Mouse (Mus musculus) forebrain, embryonic 11.5 days (tissue): ENCODE measurements around the gene Apobr. TPM values are rescaled to one million over a fixed set of nuclear protein-coding genes. Genes with fewer than 3 reads are reported as not detected.

Source experiments
- ATAC-seq: fragments of 200-750 bp; cut with Nextera tagmentation; replicated peaks from 2 replicates; pipeline ENCODE4 v1.8.0; 2017; ENCODE audit warnings: moderate TSS enrichment; ENCODE audit not compliant: low FRiP score
- DNase-seq: peaks from one replicate; pipeline ENCODE4 v3.0.0-alpha.2; 2017; ENCODE audit warnings: low spot score
- H3K27ac ChIP-seq: fragments of 300-500 bp; sonication (generic); 2 replicates; pipeline ENCODE4 v1.5.1; 2014; ENCODE audit warnings: low read depth, low read length
- H3K27me3 ChIP-seq: fragments of 300-500 bp; sonication (generic); 2 replicates; pipeline ENCODE4 v1.6.1; 2014; ENCODE audit warnings: mild to moderate bottlenecking, low read length, mixed read lengths; ENCODE audit not compliant: control insufficient read depth, insufficient read depth
- H3K36me3 ChIP-seq: fragments of 300-500 bp; sonication (generic); 2 replicates; pipeline ENCODE4 v1.6.1; 2014; ENCODE audit warnings: mild to moderate bottlenecking, low read length, moderate library complexity, mixed read lengths; ENCODE audit not compliant: control insufficient read depth, insufficient read depth
- H3K4me1 ChIP-seq: fragments of 300-500 bp; sonication (generic); replicated peaks from 2 replicates; pipeline ENCODE4 v1.6.1; 2014; ENCODE audit warnings: low read length, mixed read lengths; ENCODE audit not compliant: control insufficient read depth, insufficient read depth
- H3K4me2 ChIP-seq: fragments of 300-500 bp; sonication (generic); 2 replicates; pipeline ENCODE4 v1.6.1; 2014; ENCODE audit warnings: low read depth, mild to moderate bottlenecking, low read length, moderate library complexity, mixed read lengths; ENCODE audit not compliant: severe bottlenecking
- H3K4me3 ChIP-seq: fragments of 300-500 bp; sonication (generic); 2 replicates; pipeline ENCODE4 v1.5.1; 2014; ENCODE audit warnings: low read depth, low read length
- H3K9ac ChIP-seq: fragments of 300-500 bp; sonication (generic); 2 replicates; pipeline ENCODE4 v1.6.1; 2014; ENCODE audit warnings: low read length
- H3K9me3 ChIP-seq: fragments of 300-500 bp; sonication (generic); 2 replicates; pipeline ENCODE4 v1.6.1; 2016; ENCODE audit warnings: low read length, mixed read lengths; ENCODE audit not compliant: control insufficient read depth
- WGBS: fragments of 180-500 bp; shearing (Covaris S2); extraction: QIAGEN DNeasy Blood & Tissue Kit; methylation state at CpG from one replicate; pipeline ENCODE4 v1.1.7; 2014; 5-methylcytosine and 5-hydroxymethylcytosine counted together
- polyA plus RNA-seq: library from polyadenylated mRNA; unstranded; fragments of >200 nt; fragmentation: Nextera tagmentation; extraction: Ambion mirVana; gene quantifications from 2 replicates; pipeline ENCODE4 v1.2.1, GENCODE M21; 2014

The Apobr gene
- polyA plus RNA-seq, 1 experiment from 2014 or later = 0.69 TPM

DNA sequence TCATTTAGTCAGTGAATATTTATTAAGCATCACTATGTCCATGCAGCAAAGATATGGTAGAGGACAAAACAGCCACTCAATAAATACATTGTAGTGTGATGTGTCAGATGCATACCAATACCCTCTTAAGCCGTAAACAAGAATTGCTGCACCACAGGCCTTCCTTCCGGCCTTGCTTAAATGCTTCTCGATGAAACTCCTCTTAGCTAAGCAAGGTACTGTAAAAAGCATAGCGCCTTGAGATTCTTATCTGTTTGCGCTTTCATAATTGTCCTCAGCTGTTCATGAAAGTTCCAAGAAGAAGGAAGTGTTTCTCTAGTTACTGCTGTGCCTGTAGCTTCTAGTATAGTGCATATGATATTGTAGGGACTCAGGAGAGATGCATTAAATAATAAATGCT, 21.9 kb downstream of the Apobr start:
- Histone ChIP-seq H3K36me3 (no peaks in the 10 kb centered on the region), H3K27me3 (no peaks in the 10 kb centered on the region), H3K9ac (no peak overlapping the region), H3K9me3 (no peaks in the 10 kb centered on the region), H3K4me3 (no peak overlapping the region), H3K4me2 (no peak overlapping the region), H3K4me1 (no peaks in the 10 kb centered on the region), H3K27ac (no peak overlapping the region)
- WGBS = 88% methylated on average over 5 of the region's 5 CpGs
- DNase-seq (no peak), ATAC-seq (no peak)

DNA sequence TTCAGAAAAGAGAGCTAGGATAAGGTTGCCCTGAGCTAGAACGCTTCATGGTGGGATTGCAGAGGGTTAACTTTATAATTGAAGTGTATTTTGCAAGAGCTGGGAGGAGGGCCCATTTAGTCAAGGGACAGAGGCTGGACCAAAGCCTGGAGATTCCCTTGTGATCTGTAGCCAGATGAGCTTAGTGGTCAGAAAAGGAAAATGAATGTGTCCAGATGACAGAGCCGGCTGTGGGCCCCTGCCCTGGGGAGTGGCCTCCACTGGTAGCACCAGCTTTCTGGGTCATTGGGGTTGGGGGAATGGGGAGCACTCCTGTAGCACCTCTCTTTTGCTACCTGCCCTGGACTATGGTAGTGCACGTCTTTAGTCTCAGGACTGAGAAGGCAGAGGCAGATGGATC, 22.3 kb downstream of the Apobr start:
- Histone ChIP-seq H3K27me3 (no peaks in the 10 kb centered on the region), H3K9ac (no peak overlapping the region), H3K27ac (no peak overlapping the region), H3K4me3 (no peak overlapping the region), H3K4me2 (no peak overlapping the region), H3K4me1 (no peaks in the 10 kb centered on the region), H3K9me3 (no peaks in the 10 kb centered on the region), H3K36me3 (no peaks in the 10 kb centered on the region)
- ATAC-seq = no peak
- no peak for DNase-seq
- WGBS = 84% methylated on average over 3 of the region's 3 CpGs

DNA sequence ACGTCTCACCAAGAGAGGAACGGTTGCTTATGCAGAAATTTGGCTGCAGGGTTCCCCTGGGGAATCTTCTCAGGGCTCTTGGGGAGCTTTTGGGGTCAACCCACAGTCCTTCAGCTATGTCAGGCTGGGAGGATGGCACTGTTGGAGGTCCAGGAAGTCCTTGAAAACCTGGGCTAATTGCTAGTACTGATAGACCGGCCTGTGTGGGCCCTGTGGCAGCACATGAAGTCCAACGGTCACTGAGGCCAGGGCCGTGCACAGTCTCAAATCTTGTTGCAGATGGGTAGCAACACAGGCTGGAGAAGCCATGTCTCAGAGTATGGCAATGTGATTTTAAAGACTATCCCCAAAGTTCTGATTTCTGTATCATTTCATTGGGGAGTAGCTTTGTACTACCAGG, 23.1 kb downstream of the Apobr start:
- no peaks in the 10 kb centered on the region for H3K9me3 ChIP-seq

DNA sequence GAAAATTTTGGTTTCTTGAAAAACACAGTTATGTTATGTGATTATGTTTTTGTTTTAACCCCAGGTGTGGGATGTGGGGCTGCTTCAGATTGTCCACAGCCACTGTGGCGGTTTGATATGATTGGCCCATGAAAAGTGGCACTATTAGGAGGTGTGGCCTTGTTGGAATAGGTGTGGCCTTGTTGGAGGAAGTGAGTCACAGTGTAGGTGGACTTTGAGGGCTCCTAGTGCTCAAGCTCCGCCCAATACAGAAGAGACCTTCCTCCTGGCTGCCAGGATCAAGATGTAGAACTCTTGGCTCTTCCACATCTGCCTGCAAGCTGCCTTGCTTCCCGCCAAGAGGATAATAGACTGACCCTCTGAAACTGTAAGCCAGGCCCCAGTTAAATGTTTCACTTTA, 28.0 kb downstream of the Apobr start:
- Histone ChIP-seq H3K4me1 (no peaks in the 10 kb centered on the region), H3K4me2 (no peak overlapping the region), H3K4me3 (no peak overlapping the region), H3K9ac (no peak overlapping the region), H3K9me3 (no peaks in the 10 kb centered on the region), H3K36me3 (no peaks in the 10 kb centered on the region), H3K27me3 (no peaks in the 10 kb centered on the region), H3K27ac (no peak overlapping the region)
- 81% methylated on average over 3 of the region's 3 CpGs for WGBS
- ATAC-seq (no peak), DNase-seq (no peak)

More for the DNA sequence above, 23.1 kb downstream of the Apobr start:
- Histone ChIP-seq H3K9ac (no peak overlapping the region), H3K27me3 (no peaks in the 10 kb centered on the region), H3K4me2 (no peak overlapping the region), H3K4me3 (no peak overlapping the region), H3K36me3 (no peaks in the 10 kb centered on the region), H3K4me1 (no peaks in the 10 kb centered on the region), H3K27ac (no peak overlapping the region)
- 77% methylated on average over 5 of the region's 5 CpGs for WGBS
- ATAC-seq = no peak
- DNase-seq = no peak

DNA sequence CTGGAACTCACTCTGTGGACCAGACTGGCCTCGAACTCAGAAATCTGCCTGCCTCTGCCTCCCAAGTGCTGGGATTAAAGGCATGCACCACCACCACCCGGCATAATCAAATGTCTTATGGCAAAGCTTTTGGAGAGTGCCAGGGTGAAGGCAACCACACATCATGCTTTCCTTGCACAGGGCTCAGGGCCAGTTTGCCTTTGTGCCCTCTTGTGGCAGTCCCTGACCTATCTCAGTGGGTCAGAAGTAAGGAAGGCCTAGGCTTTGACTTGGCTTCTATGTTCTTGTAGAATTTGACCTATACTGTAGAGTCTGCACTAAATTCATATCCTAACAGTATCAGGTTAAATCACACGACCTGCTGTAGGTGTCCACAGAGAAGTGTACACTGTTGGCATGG, 32.0 kb downstream of the Apobr start:
- Histone ChIP-seq H3K27ac (no peak overlapping the region), H3K4me1 (no peaks in the 10 kb centered on the region), H3K36me3 (no peaks in the 10 kb centered on the region), H3K27me3 (no peaks in the 10 kb centered on the region), H3K4me3 (no peak overlapping the region), H3K9ac (no peak overlapping the region), H3K9me3 (no peaks in the 10 kb centered on the region), H3K4me2 (no peak overlapping the region)
- ATAC-seq (no peak), DNase-seq (no peak)
- 76% methylated on average over 3 of the region's 3 CpGs for WGBS

DNA sequence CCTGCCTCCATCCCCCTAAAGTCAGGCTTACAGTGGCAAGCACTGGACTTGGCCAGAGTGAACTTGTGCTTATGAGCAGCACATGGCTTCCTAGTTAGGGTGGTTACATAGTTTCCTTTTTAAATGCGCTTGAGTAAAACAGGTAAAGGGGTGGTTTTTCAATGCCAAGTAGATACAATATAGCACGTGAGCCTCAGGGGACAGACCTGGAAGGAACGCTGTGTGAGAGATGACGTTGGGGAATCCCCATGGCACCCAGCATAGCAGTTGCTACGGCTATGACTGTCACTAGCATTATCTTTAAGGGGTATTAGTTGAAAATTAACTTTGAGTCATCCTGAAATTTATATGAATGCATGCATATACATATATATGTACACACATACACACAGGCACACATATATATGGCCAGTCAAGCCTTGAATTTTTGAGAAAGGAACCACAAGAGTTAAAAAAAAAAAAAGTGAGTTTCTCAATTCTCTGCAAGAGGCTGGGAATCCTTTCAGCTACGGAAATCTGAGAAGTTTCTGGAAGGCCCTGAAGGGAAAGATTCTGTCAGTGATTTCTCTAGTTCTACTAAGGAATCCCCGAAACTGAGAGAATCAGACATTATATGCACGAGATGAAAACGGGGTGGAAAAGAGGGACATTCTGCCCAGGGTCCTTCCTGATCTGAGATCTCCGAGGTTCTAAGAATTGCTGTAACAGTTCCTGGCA, 35.0 kb downstream of the Apobr start:
- no peak overlapping the region for H3K4me2 ChIP-seq
- H3K9me3 ChIP-seq = no peaks in the 10 kb centered on the region
- no peak overlapping the region for H3K9ac ChIP-seq
- no peak overlapping the region for H3K4me3 ChIP-seq
- H3K27me3 ChIP-seq = no peaks in the 10 kb centered on the region
- 81% methylated on average over 10 of the region's 10 CpGs for WGBS
- H3K36me3 ChIP-seq = no peaks in the 10 kb centered on the region
- no peak for DNase-seq
- ATAC-seq = no peak
- no peaks in the 10 kb centered on the region for H3K4me1 ChIP-seq
- H3K27ac ChIP-seq = no peak overlapping the region

DNA sequence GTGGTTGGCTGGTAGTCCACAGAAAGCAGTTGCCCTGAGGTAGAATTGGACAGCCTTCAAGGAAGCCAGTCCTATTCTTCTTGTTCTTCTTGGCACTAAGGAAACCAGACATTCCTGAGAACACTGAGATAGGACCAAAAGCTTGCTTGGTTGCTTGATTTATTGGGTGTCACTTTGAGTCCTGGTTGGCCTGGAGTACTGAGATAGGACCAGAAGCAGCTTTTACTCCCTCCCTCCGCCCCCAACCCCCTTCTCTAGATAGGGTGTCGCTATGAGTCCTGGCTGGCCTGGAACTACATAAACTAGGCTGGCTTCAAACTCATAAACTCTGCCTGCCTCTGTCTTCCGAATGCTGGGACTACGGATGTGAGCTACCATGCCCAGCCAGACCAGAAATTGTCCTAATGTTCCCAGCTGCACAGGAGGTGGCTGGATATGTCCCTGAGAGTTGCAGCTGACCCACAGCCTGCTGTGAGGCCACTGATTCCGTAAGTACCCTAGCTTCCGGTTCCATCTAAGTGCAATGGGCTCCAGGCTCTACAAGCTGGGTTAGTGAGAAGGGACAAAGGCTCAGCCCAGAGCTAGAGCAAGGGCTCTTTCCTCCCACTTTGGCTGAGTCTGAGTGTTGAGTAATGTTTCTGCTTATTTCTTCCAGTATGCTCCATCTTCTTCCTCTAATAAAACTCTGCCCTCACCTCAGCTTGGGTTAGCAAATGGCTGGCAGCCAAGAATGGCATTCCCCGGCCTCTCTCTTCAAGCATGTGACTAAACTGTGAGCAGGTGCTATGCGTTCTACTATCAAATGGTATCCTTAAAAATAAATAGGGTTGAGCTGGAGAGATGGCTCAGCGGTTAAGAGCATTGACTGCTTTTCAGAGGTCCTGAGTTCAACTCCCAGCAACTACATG, 37.0 kb downstream of the Apobr start:
- Histone ChIP-seq H3K27me3 (no peaks in the 10 kb centered on the region), H3K9me3 (no peaks in the 10 kb centered on the region), H3K27ac (no peak overlapping the region; the same call in 1 of the 2 replicates), H3K4me1 (no peaks in the 10 kb centered on the region), H3K4me3 (no peak overlapping the region), H3K4me2 (no peak overlapping the region), H3K9ac (no peak overlapping the region), H3K36me3 (no peaks in the 10 kb centered on the region)
- 86% methylated on average over 9 of the region's 9 CpGs for WGBS
- DNase-seq (no peak), ATAC-seq (no peak)

DNA sequence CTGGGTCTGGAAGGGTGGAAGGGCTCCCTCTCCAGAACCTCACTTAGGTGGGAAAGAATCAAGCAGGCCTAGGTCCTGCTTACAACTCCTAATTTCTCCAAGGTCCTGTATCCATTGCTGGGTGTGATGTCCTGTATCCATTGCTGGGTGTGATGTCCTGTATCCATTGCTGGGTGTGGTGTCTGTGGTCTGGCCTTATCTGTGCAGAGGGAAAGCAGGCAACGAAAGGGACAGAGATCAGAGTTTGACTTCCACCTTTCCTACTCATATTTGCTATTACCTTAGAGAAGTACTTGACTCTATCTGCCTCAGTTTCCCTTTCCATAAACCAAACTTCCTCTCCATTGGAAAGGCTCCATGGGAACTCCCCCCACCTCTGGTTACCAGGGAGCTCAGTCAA, 38.6 kb downstream of the Apobr start:
- H3K4me3 ChIP-seq = no peak overlapping the region
- H3K4me2 ChIP-seq = no peak overlapping the region
- H3K9me3 ChIP-seq = no peaks in the 10 kb centered on the region
- no peaks in the 10 kb centered on the region for H3K27me3 ChIP-seq
- no peak overlapping the region for H3K27ac ChIP-seq
- 85% methylated on average over 1 of the region's 1 CpGs for WGBS
- H3K4me1 ChIP-seq = no peaks in the 10 kb centered on the region
- no peak for DNase-seq
- no peaks in the 10 kb centered on the region for H3K36me3 ChIP-seq
- ATAC-seq = no peak
- H3K9ac ChIP-seq = no peak overlapping the region
